Mouse (Mus musculus): ENCODE measurements around the gene Pinlyp. TPM values are rescaled to one million over a fixed set of nuclear protein-coding genes. Genes with fewer than 3 reads are reported as not detected.
"Not testable (repeated sequence)": the region's sequence is repeated elsewhere in the genome, so short reads cannot be mapped to it uniquely, and the experiment has no call there.

Pinlyp gene
- total and polyA plus RNA-seq, 3 experiments, result not detected

DNA sequence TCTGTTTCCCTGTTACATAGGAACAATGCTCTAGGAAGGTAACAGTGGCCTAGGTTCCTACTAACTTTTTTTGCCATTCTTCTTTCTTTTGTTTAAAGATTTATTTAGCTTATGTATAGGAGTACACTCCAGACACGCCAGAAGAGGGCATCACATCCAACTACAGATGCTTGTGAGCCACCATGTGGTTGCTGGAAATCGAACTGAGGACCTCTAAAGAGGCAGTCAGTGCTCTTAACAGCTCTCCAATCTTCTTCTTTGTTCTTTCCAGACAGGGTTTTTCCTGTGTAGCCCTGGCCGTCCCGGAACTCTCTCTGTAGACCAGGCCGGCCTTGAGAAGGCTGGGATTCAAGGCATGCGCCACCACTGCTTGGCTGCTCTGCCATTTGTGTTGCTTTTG, 20.9 kb downstream of the Pinlyp start:
- peaks cover 17% of the 10 kb centered on the region for H3K4me1 ChIP-seq (ENCODE audit: insufficient read depth, low read depth, low read length)
- H3K27me3 ChIP-seq (ENCODE audit: insufficient read depth, low read length), result peaks cover 25% of the 10 kb centered on the region
- peaks cover 3% of the 10 kb centered on the region for H3K36me3 ChIP-seq (replicated peaks)
- TF ChIP-seq GATA1 (IDR thresholded peaks at IDR 0.05; ENCODE audit: borderline replicate concordance, low read length) (no peak), CTCF (IDR thresholded peaks at IDR 0.05; ENCODE audit: low read depth, low read length) (no peak), POLR2AphosphoS5 (IDR thresholded peaks at IDR 0.05; ENCODE audit: insufficient replicate concordance, low read depth, low read length) (no peak), TAL1 (conservative IDR thresholded peaks at IDR 0.05; ENCODE audit: low read depth, low read length) (no peak), GATA2 (IDR thresholded peaks at IDR 0.05; ENCODE audit: borderline replicate concordance, low read depth, low read length) (no peak)
- no peak overlapping the region for H3K4me3 ChIP-seq (ENCODE audit: low read depth, low read length)
- ATAC-seq (ENCODE audit: extremely low read depth, insufficient number of reproducible peaks, low FRiP score, poor library complexity, severe bottlenecking), result no peak
- no peaks in the 10 kb centered on the region for H3K9me3 ChIP-seq (replicated peaks)
- no peak for DNase-seq (ENCODE audit: low spot score)

DNA sequence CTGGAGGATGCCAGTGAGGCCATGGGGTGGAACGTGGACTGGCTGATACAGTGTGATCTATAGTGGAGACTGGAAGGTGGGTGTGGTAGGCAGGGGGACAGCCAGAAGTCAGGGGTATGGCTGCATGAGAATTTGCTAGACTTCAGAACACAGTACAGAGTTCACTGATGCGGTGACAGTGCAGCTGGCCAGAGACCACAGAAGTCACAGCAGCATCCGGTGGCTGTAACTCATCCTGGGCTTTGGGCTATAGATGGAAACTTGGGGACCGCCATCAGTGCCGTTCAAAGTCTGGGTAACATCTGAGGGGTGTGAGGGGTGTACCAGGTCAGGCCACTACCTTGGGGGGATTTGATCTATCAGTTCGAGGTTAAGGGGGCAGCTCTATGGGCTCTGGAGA, 22.2 kb downstream of the Pinlyp start:
- TF ChIP-seq GATA2 (IDR thresholded peaks at IDR 0.05; ENCODE audit: borderline replicate concordance, low read depth, low read length), result no peak
- TF ChIP-seq GATA1 (IDR thresholded peaks at IDR 0.05; ENCODE audit: borderline replicate concordance, low read length), result no peak
- no peak for TF ChIP-seq CTCF (IDR thresholded peaks at IDR 0.05; ENCODE audit: low read depth, low read length)
- TF ChIP-seq POLR2AphosphoS5 (IDR thresholded peaks at IDR 0.05; ENCODE audit: insufficient replicate concordance, low read depth, low read length), result no peak
- no peak for TF ChIP-seq TAL1 (conservative IDR thresholded peaks at IDR 0.05; ENCODE audit: low read depth, low read length)
- Histone ChIP-seq H3K9me3 (replicated peaks) (no peaks in the 10 kb centered on the region), H3K27me3 (ENCODE audit: insufficient read depth, low read length) (peaks cover 25% of the 10 kb centered on the region), H3K4me1 (ENCODE audit: insufficient read depth, low read depth, low read length) (peaks cover 6% of the 10 kb centered on the region; the same call in 1 of the 2 replicates), H3K4me3 (ENCODE audit: low read depth, low read length) (no peak overlapping the region), H3K36me3 (replicated peaks) (peaks cover under 1% of the 10 kb centered on the region)
- DNase-seq (ENCODE audit: low spot score) (no peak), ATAC-seq (ENCODE audit: extremely low read depth, insufficient number of reproducible peaks, low FRiP score, poor library complexity, severe bottlenecking) (no peak)

DNA sequence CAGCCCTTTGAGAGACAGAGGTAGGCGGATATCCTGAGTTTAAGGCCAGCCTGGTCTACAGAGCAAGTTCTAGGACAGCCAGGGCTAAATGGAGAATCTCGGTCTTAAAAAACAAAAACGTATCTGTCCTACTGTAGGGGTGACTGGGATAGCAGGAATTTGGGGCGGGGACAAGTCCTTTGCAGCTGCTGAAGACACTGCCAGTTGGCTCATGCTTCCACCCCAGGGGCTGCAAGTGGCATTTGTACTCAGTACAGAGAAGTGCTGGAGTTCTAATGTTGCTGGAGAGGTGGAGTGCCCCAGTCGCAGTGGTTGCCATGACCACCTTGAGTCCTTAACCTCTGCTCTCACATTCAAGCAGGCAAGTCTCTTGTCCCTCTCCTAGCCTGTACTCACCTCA, 23.1 kb downstream of the Pinlyp start:
- no peak for ATAC-seq (ENCODE audit: extremely low read depth, insufficient number of reproducible peaks, low FRiP score, poor library complexity, severe bottlenecking)
- no peak for DNase-seq (ENCODE audit: low spot score)
- 0 out of 2 replicates have a peak, but pooled peaks cover 5% of the 10 kb centered on the region for H3K4me1 ChIP-seq (ENCODE audit: insufficient read depth, low read depth, low read length)
- no peaks in the 10 kb centered on the region for H3K36me3 ChIP-seq (replicated peaks)
- H3K27me3 ChIP-seq (ENCODE audit: insufficient read depth, low read length), result peaks cover 25% of the 10 kb centered on the region
- TF ChIP-seq CTCF (IDR thresholded peaks at IDR 0.05; ENCODE audit: low read depth, low read length) (no peak), POLR2AphosphoS5 (IDR thresholded peaks at IDR 0.05; ENCODE audit: insufficient replicate concordance, low read depth, low read length) (no peak), GATA2 (IDR thresholded peaks at IDR 0.05; ENCODE audit: borderline replicate concordance, low read depth, low read length) (no peak)
- H3K4me3 ChIP-seq (ENCODE audit: low read depth, low read length), result no peak overlapping the region
- H3K9me3 ChIP-seq (replicated peaks), result no peaks in the 10 kb centered on the region

DNA sequence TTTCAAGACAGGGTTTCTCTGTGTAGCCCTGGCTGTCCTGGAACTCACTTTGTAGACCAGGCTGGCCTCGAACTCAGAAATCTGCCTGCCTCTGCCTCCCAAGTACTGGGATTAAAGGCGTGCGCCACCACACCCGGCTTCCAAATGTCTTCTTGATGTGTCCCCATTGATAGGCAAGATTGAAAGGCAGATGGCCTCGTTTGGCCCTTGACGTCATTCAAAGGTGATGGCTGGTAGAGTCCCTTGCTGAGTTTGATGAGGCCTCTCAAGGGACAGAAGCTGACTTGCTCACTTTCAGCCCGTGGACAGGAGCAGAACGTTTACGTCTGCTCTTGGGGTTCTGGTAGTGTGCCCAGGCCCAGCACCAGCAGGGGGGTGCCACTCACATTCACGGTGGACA, 25.9 kb downstream of the Pinlyp start:
- ATAC-seq (ENCODE audit: extremely low read depth, insufficient number of reproducible peaks, low FRiP score, poor library complexity, severe bottlenecking); H3K4me1 ChIP-seq (ENCODE audit: insufficient read depth, low read depth, low read length); H3K9me3 ChIP-seq (replicated peaks); DNase-seq (ENCODE audit: low spot score); H3K4me3 ChIP-seq (ENCODE audit: low read depth, low read length); H3K36me3 ChIP-seq (replicated peaks): not testable (repeated sequence)
- peaks cover 22% of the 10 kb centered on the region for H3K27me3 ChIP-seq (ENCODE audit: insufficient read depth, low read length)

DNA sequence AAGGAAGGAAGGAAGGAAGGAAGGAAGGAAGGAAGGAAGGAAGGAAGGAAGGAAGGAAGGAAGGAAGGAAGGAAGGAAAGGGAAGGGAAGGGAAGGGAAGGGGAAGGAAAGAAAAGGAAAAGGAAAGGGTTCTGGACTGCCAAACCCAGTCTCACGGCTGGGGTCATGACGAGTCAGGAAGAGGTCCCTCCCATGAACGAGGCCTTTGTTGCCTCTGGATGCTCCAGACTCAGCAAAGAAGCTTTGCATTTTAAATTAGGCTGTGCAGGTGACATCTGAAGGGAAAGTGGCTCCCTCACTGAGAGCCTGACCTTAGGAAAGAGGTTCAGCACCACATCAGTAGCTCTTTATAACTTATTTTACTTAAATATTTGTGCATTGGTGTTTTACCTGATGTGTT, 26.8 kb downstream of the Pinlyp start:
- ATAC-seq (ENCODE audit: extremely low read depth, insufficient number of reproducible peaks, low FRiP score, poor library complexity, severe bottlenecking) (no peak), DNase-seq (ENCODE audit: low spot score) (no peak)
- no peaks in the 10 kb centered on the region for H3K4me1 ChIP-seq (ENCODE audit: insufficient read depth, low read depth, low read length)
- no peaks in the 10 kb centered on the region for H3K9me3 ChIP-seq (replicated peaks)
- no peak overlapping the region for H3K4me3 ChIP-seq (ENCODE audit: low read depth, low read length)
- TF ChIP-seq GATA2 (IDR thresholded peaks at IDR 0.05; ENCODE audit: borderline replicate concordance, low read depth, low read length) (no peak), TAL1 (conservative IDR thresholded peaks at IDR 0.05; ENCODE audit: low read depth, low read length) (no peak), GATA1 (IDR thresholded peaks at IDR 0.05; ENCODE audit: borderline replicate concordance, low read length) (no peak), CTCF (IDR thresholded peaks at IDR 0.05; ENCODE audit: low read depth, low read length) (no peak), POLR2AphosphoS5 (IDR thresholded peaks at IDR 0.05; ENCODE audit: insufficient replicate concordance, low read depth, low read length) (no peak)
- peaks cover 16% of the 10 kb centered on the region for H3K36me3 ChIP-seq (replicated peaks)
- H3K27me3 ChIP-seq (ENCODE audit: insufficient read depth, low read length), result peaks cover 22% of the 10 kb centered on the region

DNA sequence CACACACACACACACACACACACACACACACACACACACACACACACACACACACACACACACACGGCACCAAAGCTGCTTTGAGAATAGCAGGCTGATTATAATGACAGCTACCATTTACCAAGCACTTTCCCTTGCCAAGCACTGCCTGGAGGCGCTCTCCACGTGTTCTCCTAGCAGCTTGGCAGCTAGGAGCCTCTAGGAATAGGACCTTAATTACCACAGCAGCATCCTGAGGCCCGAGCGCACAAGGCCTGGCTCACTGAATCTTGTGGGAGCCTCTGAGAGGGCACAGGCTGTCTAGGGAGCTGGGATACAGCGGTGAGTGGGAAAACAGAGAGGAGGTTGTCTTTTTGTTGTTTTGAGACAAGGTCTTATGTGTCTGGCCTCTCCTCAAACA, 28.3 kb downstream of the Pinlyp start:
- ATAC-seq (ENCODE audit: extremely low read depth, insufficient number of reproducible peaks, low FRiP score, poor library complexity, severe bottlenecking) (no peak), DNase-seq (ENCODE audit: low spot score) (no peak)
- peaks cover 25% of the 10 kb centered on the region for H3K36me3 ChIP-seq (replicated peaks)
- no peak overlapping the region for H3K4me3 ChIP-seq (ENCODE audit: low read depth, low read length)
- H3K27me3 ChIP-seq (ENCODE audit: insufficient read depth, low read length), result peaks cover 12% of the 10 kb centered on the region; the same call in 1 of the 2 replicates
- no peak for TF ChIP-seq TAL1 (conservative IDR thresholded peaks at IDR 0.05; ENCODE audit: low read depth, low read length)
- no peak for TF ChIP-seq CTCF (IDR thresholded peaks at IDR 0.05; ENCODE audit: low read depth, low read length)
- TF ChIP-seq GATA1 (IDR thresholded peaks at IDR 0.05; ENCODE audit: borderline replicate concordance, low read length), result no peak
- TF ChIP-seq GATA2 (IDR thresholded peaks at IDR 0.05; ENCODE audit: borderline replicate concordance, low read depth, low read length), result no peak
- no peak for TF ChIP-seq POLR2AphosphoS5 (IDR thresholded peaks at IDR 0.05; ENCODE audit: insufficient replicate concordance, low read depth, low read length)
- no peaks in the 10 kb centered on the region for H3K9me3 ChIP-seq (replicated peaks)
- H3K4me1 ChIP-seq (ENCODE audit: insufficient read depth, low read depth, low read length), result no peaks in the 10 kb centered on the region; the same call in 1 of the 2 replicates

DNA sequence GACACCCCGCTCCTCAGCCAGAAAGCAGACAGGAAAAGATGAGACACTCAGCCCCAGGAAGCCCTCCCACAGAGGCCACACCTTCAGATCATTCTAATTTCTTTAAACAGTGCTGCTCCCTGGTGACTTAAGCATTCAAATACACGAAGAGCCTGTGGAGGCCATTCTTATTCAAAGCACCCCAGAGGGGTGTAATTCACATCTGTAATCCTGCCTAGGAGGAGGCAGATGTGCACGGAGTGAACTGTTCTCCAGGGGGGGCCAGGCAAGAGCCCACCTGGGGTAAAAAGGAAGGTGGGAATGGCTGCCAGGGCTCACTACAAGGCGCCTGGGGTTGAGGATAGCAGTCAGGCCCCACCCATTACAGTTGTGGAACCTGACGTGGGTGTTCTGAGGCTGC, 28.8 kb downstream of the Pinlyp start:
- Histone ChIP-seq H3K4me3 (ENCODE audit: low read depth, low read length) (no peak overlapping the region), H3K9me3 (replicated peaks) (no peaks in the 10 kb centered on the region), H3K27me3 (ENCODE audit: insufficient read depth, low read length) (peaks cover 8% of the 10 kb centered on the region; the same call in 1 of the 2 replicates), H3K36me3 (replicated peaks) (peaks cover 31% of the 10 kb centered on the region), H3K4me1 (ENCODE audit: insufficient read depth, low read depth, low read length) (no peaks in the 10 kb centered on the region; the same call in 1 of the 2 replicates)
- ATAC-seq (ENCODE audit: extremely low read depth, insufficient number of reproducible peaks, low FRiP score, poor library complexity, severe bottlenecking) (no peak), DNase-seq (ENCODE audit: low spot score) (no peak)
- no peak for TF ChIP-seq POLR2AphosphoS5 (IDR thresholded peaks at IDR 0.05; ENCODE audit: insufficient replicate concordance, low read depth, low read length)
- TF ChIP-seq GATA1 (IDR thresholded peaks at IDR 0.05; ENCODE audit: borderline replicate concordance, low read length), result no peak
- no peak for TF ChIP-seq CTCF (IDR thresholded peaks at IDR 0.05; ENCODE audit: low read depth, low read length)
- no peak for TF ChIP-seq TAL1 (conservative IDR thresholded peaks at IDR 0.05; ENCODE audit: low read depth, low read length)
- no peak for TF ChIP-seq GATA2 (IDR thresholded peaks at IDR 0.05; ENCODE audit: borderline replicate concordance, low read depth, low read length)

Data from G1E (cell line).